Mouse (Mus musculus): ENCODE measurements at regions not wholly inside any gene's neighbourhood (a gene's known extent, or its start where the extent isn't known, plus 50 kb on each side); places are given as distances from the start of the nearest gene placed in this dataset.

GRCm38 (mm10) chr16:95929700-95930435, 60.9 kb downstream of the Psmg1 start:
- TF ChIP-seq CTCF (IDR thresholded peaks at IDR 0.05; ENCODE audit: borderline replicate concordance, insufficient read depth, low read depth, low read length) (no peak), POLR2A (IDR thresholded peaks at IDR 0.05; ENCODE audit: borderline replicate concordance, insufficient read depth, low read length) (no peak)
